Mouse (Mus musculus): ENCODE measurements around the gene Mpnd.

Mpnd gene

DNA sequence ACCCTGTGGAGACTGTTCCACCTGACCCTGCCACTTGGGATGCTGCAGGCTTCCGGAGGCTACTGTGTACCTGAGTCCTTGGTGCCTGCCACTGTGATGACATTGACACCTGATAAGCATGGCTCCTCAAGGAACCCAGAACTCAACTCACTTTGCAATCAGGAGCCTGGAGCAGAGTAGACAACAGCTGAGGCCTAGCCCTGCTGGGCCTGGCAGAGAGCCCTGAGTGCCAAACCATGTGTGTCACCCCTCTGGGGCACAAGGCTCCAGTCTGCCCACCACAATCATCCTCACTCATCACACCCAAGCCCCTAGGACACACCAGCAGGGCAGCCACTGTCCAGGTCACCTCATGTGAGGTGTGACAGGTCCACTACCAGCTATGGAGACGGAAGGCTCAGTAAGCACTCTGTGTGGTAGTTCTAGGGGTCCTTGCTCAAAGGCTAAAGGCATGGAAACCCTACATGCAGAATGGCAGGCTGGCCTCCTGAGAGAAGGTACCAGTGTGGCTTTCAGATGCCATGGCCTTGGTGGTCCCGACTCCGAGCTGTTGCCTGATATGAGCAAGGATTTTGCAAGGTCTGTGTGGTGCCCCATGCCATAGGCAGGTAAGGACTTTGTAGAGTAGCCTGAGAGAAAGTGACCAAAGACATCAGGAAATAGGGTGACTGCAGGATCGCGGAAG, 15.0 kb downstream of the Mpnd start:
- no peak for DNase-seq

DNA sequence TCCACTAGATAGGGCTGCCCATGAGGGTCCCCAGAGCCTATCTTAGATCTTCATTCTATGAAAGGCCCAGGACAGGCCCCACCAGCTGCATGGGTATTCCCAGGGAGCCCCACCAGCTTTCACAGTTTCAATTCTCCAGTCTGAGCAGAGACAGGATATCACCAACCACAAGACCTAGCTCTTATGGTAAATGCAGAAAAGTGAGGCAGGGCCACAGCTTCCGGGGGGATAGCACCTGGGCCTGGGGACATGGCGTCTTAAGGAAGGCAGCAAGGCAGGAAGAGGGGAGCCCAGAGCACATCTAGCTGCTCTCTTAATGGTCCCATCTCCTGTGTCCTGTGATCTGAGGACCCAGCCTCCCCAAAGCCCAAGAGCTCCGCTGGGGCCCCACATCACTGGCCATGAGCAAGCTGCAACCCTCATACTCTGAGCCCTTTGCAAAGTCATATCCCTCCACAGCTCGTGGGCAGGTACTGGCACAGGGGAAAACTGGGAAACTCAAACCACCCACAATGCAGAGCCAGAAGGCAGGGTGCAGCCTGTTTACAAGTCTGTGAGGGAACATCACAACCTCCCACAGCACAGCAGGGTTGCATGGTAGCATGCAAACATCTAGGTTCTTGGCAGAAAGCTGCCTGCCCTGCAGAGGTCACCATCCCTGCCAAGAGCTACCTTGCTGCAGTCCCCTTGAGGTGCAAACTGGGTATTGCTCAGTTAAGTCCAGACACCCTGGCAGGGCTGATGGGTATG, 15.8 kb downstream of the Mpnd start:
- no peak for DNase-seq

DNA sequence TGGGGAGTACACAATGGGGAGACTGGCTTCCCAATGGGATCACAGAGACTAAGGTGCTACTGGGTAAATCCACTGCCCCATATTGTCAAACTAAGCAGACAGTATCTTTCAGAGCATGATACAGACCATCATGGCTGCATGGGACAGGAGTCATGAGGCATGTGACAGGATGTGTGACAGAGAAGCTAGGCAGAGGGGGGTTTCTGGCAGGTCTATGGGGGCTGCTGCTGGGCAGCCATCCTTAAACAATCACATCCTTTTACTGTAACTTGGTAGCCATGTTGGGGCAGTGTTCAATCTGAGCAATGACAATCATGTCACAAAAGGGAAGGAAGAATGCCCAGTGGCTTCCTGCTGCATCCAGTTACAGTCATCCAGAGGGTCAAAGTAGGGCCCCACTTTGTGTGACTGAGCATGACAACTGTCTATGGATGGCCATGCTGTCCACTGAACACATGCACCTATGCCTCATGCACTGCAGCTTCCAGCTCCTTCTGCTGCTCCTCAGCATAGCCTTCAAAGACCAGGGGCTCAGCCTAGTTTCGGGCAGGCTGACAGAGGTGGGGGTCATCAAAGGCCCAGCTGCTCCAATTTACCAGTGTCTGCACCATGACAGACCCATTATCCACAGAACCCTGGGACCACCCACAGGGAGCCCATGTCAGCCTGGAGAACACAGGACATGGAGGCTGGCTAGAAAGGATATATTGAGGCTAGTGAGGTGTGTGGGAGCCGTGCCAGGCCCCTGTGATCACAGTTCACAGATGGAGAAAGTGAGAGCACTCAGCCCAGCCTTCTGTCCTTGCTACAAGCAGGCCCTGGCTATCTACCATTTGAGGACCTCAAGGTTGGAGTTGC, 16.8 kb downstream of the Mpnd start:
- DNase-seq = no peak

DNA sequence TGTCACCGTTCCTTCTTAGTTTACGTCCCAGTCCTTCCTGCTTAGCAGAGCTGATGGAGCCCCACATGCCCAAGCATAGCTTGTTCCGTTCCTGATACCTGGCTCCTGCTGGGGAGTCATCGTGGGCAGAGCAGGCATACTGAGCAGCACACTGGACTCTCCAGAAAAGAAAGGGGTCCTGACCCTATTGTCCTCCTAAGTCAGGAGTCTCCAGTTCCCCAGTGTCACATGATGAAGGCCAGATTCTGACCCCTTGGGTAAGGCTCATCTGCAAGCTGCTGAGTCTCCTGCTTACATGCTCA, 17.4 kb downstream of the Mpnd start:
- DNase-seq = no peak

DNA sequence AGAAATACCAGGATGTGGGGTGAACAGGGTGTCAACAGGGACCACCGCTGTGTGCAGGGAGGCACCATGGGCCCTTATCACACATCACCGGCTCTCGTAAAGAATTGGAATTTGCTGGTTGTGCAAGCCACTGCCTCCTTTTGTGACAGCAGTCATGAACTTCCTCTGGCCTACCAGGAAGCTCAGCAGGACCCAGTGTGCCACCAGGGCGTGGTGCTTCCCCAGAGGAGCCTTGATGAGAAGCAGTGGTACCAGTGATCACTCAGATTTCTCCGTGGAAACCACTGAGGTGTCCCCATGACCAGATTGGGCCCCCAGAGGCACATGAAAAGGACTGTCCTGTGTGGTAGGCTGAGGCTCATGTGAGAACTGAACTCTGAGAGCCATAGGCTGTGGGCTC, 17.9 kb downstream of the Mpnd start:
- DNase-seq = no peak

DNA sequence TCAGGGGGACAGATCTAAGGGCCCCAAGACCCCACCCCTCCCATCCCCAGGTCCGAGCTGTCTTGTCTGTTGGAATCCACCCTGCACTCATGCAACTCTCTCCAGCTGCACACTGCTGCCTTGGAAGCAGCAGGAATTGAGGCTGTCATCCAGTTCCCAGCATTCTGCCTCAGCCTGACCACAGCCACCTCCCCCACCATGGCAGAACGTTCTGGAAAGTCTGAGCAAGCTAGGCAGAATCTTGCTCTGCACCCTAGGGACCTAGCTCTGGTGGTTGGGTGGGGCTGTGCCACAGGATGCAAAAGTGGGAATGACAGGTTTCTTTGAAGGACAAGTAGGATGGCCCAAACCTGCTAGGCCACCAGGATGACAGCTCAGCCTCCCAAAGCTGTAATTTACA, 19.0 kb downstream of the Mpnd start:
- no peak for DNase-seq

DNA sequence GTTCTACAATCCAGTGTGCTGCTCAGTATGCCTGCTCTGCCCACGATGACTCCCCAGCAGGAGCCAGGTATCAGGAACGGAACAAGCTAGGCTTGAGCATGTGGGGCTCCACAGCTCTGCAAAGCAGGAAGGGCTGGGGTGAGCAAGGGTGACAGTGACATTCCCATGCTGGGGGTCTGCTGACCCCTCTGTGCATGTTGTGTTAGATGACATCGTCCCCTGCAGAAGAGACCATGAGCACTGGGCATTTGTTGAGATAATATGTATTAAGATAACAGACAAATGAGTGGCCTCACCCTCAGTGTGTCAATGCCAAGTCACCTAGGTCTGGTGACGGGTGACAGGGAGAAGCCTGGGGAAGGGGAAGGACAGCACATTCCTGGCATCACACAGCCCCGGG, 19.4 kb downstream of the Mpnd start:
- no peak for DNase-seq

DNA sequence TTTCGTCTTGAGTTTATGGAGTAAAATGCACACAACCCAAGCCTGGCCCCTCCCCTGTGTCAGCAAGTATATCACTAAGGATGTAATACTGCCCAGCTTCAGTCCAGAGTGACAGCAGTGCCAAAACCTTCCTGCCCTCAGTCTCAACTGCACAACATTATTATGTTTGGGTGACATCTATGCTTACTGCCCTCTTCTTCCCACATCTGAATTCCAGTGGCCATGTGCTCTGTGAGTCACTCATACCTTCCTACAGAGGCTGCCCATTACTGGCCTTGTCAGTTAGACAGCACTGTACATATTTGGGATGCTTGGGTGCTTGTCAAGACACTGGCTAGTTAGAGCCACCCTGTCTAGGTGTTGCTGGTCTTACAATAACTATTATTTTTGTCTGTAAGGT, 20.8 kb downstream of the Mpnd start:
- no peak for DNase-seq

DNA sequence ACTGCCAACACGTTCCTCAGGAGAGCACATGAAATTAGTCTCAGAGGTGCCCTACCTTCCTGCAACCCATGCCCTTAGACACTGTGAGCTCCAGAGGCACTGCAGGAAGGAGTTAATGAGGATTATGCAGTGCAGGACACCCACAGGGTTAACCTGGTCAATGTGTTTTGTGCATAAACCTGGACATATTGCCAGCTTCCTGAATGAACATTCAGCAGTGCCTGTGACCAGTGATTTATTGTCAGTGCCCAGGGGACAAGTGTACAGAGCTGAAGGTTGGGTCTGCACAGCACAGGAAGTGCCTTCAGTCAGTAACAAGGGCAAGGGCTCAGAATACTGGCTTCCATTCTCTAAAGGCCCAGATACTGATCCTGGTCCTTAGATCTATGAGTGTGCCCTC, 21.4 kb downstream of the Mpnd start:
- DNase-seq = no peak

DNA sequence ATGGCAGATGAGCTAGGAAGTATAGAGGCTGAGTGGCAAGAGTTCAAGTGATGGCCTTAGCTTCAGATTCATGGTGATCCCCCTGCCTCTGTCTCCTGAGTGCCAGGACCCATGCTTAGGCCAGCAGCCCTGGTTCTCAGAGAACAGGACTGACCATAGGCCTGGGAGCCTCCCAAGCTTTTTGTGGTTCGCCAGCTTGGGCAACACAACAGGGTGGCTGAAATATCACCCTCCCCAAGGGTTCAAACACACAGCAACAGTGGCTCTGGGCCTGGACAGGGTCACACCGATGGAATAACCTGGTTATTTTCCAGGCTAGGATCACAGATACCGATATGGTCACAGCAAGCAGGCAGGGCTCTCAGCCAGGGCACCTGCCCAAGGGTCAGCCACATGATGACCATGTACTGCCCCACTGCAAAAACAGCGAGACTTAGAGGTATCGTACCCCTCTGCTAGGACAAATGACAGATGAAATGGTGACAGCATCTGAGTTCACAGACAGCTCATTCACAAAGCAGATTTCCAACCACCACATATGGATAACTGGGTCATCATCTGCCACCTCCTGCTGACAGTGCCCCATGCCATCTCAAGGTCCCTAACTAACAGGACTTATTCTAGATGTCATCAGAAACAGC, 22.4 kb downstream of the Mpnd start:
- DNase-seq = no peak

DNA sequence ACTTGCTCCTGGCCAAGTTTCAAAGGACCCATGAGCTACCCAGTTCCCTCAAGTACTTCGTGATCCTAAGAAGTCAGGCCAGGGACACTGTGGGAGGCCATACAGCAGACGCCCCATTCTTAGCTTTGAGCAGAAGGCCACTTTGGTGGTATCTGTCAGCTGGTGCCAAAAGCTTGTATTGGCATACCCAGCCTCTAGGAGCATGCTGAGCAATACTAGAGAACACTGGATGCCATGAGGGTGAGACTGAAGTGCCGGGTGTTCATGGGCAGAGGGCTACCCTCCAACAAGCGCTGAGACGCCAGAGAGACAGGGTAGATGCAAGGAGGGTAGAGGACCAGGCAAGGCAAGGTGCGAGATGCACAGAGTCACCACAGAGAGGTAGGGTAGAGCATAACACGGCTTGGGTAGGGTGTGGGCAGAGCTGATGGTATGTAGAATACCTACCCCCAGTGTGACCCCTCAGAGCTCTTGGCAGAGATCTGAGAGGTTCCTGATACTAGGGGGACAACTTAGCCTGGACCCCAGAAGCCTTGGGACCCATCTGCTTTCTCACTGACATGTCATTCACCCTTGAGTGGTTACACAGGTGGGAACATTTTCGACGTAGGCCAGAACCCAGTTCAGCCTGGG, 24.8 kb downstream of the Mpnd start:
- no peak for DNase-seq

DNA sequence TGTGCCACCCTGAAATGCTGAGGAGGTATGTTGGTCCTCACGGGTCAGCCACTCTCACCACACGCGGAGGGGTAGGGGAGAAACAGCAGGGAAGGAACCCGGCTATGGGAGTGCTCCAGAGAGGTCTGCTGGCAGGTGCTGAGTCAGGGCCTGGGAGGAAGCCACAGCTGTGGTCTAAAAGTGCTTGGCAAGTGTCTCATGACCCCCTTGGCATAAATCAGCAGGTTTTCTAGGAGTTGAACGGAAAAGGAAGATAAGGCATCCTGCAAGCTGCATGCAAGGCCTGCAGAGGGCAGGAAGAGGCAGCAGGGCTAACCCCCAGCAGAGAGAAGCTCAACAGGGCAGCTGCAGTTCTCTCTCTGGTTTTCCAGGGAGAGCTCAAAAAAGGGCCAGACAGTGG, 25.4 kb downstream of the Mpnd start:
- peak; percentile 79 for DNase-seq

DNA sequence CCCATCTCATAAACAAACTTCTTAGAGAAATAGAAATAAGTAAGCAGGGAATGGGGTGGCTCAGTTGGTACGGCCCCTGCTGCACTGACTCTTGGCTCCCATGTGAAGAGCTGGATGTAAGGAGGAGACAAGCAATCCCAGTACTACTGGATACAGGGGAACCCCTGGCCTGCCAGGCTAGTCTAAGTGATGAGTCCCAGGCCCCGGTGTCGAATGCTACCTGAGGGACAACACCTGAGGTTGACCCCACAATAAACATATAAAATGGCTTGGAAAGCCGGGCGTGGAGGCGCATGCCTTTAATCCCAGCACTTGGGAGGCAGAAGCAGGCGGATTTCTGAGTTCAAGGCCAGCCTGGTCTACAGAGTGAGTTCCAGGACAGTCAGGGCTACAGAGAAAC, 25.9 kb downstream of the Mpnd start:
- DNase-seq = no peak

DNA sequence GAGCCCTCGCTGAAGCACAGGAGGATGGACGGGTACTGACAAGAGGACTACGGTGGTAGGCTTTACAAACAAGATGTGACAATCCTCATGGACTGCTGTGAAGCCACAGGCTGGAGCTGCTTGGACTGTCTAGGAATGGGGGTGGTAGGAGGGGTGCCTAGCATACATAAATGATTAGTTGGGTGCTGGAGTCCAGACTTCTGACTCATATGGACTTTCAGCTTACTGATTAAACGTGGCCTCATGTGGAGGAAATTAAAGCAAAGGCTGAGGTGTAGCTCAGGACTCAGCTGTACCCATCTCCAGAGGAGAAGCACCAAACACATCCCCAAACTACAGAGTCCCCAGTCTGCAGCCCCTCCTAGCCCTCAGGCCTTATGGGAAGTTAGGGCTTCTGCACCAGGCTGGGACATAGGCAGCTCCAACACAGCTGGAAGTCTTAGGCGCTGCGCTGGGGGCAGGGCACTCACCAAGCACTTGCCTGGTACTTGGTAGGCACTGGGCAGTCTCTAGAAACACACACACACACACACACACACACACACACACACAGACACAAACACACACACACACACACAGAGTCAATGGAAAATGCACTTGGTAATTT, 26.7 kb downstream of the Mpnd start:
- DNase-seq = peak; percentile 56

DNA sequence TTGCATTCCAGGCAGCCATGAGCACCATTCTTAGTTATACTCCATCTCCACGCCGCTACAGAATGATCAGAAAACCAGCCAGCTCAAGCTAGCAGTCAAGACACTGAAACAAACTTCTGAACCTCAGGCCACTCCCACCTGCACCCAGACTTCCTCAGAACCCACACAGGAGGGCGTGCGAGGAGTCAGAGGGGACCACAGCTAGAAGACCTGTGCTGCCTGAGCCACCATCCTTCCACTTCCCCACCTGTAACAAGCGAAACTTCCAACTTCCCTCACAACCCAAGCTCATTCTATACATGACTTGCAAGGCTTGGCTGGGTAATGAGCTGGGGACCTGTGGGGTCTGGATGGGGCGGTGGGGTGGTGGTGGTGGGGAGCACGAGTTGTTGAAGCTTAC, 27.3 kb downstream of the Mpnd start:
- DNase-seq = no peak

DNA sequence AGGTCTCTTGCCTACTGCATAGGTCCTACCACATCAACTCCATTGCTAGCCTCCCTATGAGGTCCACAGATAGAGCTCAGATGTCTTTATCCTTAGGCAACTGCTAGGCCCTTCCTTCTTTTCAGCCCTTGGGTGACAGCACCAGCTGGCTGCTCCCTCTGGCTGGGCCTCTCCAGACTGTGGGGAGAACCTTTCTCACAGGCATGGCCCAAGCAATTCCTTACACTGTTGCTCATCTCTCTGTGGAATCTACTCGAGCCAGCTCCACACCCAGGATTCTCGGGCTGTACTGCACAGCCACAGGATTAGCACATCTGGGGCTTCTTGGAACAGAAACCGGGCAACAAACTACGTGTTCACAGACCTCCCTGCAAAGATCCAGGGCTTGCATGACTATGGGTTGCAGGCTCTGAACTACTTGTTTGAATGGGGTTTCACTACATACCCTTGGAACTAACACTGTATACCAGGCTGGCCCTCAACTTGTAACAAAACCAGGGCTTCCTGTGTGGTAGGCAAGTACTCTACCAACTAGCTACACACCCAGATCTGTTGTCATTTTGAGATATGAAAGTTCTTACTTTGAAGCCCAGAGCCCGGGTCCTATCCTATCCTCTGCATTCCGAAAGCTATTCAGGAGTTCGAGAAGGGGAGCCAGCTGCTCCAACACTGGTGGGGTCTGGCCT, 28.7 kb downstream of the Mpnd start:
- DNase-seq = no peak

DNA sequence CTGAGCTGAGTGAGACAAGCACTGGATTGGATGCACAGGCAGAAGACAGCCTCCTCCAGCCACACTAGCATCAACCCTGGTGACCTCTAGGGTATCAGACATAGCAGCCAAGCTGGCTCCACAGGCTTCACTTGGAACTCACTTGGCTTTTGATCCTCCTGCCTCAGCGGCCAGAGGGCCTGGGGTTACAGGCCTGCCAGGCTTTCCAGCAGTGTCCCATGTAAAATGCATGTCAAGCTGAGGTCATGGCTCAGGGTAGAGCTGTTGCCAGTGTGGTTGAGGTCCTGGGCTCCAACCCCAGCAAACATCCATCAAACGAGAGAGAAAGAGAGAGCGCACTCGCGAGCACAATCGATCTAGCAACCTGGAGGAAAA, 29.2 kb downstream of the Mpnd start:
- DNase-seq = no peak

DNA sequence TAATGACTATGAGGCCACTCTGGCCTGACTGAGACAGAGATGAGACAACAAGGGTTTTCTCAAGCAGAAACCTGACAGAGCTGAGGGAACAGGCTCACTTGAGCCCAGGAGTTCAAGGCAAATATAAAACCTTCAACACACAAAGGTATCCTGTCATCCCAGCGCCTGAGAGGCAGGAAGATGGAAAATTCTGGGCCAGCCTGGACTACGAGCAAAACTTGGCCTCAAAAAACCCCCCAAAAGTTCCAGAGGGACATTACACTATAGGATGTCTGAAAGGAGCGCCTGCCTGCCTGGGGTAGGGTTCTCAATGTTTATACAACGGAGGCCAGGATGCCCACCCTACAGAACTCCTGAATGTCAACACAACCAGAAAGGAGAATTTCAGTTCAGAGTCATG, 29.7 kb downstream of the Mpnd start:
- no peak for DNase-seq

DNA sequence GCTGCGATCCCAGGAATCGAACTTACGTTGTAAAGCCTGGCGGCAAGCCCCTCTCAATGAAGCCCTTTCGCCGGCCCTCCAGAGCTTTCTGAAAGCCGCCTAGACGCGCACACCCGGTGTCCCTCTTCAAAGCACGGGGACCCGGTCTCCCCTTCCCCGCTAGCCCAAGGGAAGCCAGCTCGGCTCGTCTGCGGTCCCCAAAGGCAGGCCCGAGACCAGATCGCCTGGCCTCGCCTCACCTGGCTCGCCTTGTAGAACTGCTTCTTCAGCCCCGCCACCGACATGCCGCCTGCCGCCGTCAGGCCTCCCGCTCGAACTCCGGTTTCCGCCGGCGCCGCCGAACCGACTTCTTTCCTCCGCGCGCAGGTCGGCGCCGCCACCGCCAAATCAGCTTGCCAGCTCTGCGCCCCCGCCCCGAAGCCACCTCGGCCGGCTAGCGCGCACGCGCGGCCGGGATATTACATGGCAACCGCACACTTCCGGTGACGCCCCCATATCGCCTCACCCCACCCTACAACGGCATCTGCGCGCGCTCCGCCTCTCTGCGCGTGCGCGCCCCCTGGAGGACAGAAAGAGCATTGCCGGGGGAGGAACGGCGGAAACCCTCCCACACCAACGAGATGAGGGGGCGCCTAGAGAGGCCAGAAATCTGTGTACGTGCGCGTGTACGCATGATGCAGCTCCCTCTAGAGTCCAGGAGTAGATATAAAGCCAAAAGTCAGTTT, 30.8 kb downstream of the Mpnd start, which contains the start of gene Sh3gl1:
Sh3gl1 (minus strand) TSS at position 460 of the 725 bp plus-strand sequence.
- peak; percentile 99 for DNase-seq

DNA sequence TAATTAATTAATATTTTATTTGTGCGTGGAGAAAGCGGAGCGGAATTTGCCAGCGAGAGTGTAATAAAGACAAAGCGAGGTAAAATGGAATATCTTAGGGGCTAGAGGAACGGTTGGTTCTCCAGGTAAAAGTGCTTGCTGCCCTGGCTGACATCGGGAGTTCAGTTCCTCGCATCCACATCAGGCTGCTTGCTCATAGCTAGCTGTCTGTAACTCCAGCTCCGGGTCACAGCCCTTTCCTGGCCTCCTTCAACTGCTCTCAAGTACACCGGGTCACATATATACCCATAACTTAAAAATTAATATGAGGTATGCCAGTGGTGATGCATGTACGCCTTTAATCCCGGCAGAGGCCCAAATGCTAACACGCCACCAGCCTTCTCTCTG, 31.4 kb downstream of the Mpnd start:
- no peak for DNase-seq

DNA sequence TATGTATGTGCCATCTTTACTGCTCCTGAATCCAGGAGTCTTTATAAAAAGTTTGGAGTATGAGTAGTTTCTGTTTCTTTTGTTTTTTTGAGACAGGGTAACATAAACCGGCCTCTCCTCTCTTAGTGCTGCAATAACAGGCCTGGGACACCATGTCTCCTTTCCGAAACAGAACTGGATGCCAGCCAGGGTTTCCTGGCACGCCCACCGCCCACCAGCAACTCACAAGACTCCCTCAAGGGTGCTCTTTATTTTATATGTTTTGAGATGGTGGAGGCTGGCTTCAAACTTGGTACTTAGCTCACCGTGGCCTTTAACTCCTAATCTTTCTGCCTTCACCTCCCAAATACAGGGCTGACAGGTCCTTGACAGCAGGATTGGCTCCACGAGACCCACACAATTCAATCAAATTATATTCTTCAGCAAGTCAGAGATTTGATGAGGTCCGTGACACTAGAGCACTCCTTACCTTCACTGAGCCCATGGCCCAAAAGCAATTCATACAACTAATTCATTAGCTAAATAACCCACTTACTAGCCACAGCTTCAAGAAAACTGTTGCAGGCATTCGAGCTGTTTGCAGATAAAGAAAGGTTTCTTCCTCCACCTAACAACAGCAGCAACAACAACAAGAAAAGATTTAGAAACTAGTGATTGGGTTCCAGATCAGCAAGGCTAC, 33.2 kb downstream of the Mpnd start:
- DNase-seq = no peak
